Mouse (Mus musculus): Measurements from ENCODE around the gene Txnrd2.

Txnrd2 gene

DNA sequence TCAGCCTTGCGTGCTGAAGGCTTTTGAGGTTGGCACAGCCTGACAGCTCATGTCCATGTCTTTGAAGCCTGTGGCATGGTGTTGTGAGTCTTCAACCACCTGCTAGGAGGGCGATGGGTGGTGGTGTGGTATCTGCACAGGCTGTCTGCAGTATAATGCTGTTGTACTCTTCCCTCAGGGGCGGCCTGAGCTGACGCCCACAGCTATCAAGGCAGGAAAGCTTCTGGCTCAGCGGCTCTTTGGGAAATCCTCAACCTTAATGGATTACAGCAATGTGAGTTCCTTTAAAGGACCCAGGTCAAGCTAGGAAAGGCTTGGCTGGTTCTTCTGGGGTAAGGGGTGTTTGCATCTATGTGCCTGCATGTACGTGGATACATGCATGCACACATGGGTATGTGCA lies 45.8 kb downstream of the Txnrd2 start:
- no peak for TF ChIP-seq CTCF (conservative IDR thresholded peaks at IDR 0.05; ENCODE audit: low read length)
- TF ChIP-seq NANOG (IDR thresholded peaks at IDR 0.05; ENCODE audit: borderline replicate concordance, low read length): no peak
- TF ChIP-seq POU5F1 (IDR thresholded peaks at IDR 0.05; ENCODE audit: borderline replicate concordance, low read length): no peak
- Histone ChIP-seq H3K4me1 (replicated peaks; ENCODE audit: low read depth, low read length) (peaks cover 28% of the 10 kb centered on the region), H3K4me3 (replicated peaks; ENCODE audit: low read length) (no peak overlapping the region), H3K27me3 (ENCODE audit: insufficient read depth, low read length) (no peaks in the 10 kb centered on the region), H3K36me3 (ENCODE audit: insufficient read depth, low read length) (no peaks in the 10 kb centered on the region), H3K9me3 (ENCODE audit: low read length) (no peaks in the 10 kb centered on the region)

DNA sequence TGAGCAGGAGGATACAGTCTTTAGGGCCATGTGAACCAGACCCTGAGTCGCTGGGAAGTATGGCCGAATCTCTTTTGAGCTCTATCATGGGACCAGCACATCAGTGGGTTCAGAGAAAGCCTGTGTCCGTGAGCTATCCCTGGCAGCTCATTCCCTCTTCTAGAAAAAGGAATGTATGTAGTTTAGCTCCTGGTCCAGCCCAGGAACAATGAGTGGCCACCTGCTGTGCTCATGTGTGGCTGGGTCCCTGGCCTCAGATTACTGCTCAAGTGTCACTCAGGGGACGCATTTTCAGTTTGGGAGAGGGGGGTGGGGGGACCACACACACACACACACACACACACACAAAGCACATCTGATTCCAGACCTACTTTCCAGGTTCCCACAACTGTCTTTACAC lies 46.2 kb downstream of the Txnrd2 start:
- no peak for TF ChIP-seq CTCF (conservative IDR thresholded peaks at IDR 0.05; ENCODE audit: low read length)
- TF ChIP-seq POU5F1 (IDR thresholded peaks at IDR 0.05; ENCODE audit: borderline replicate concordance, low read length): no peak
- no peak for TF ChIP-seq NANOG (IDR thresholded peaks at IDR 0.05; ENCODE audit: borderline replicate concordance, low read length)
- Histone ChIP-seq H3K4me1 (replicated peaks; ENCODE audit: low read depth, low read length) (peaks cover 28% of the 10 kb centered on the region), H3K36me3 (ENCODE audit: insufficient read depth, low read length) (no peaks in the 10 kb centered on the region), H3K4me3 (replicated peaks; ENCODE audit: low read length) (no peak overlapping the region), H3K27me3 (ENCODE audit: insufficient read depth, low read length) (peaks cover 2% of the 10 kb centered on the region; the same call in 1 of the 2 replicates), H3K9me3 (ENCODE audit: low read length) (no peaks in the 10 kb centered on the region)

DNA sequence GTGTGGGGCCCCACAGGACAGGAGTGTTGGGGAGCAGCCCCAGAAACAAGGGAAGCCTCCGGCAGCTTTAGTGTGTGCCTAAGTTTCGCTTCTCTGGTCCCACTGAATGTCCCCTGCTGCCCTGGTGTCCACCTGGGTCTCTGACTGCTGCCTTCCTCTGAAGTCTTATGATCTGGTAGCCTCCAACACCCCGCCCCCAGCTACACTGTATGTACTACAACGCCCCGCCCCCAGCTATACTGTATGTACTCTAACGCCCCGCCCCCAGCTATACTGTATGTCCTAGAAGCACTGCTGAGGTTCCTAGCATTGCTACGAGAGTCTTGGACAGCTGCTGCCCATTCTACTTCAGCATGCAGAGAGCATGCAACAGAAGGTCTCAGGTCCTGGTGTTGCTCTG lies 46.8 kb downstream of the Txnrd2 start:
- Histone ChIP-seq H3K4me3 (replicated peaks; ENCODE audit: low read length) (no peak overlapping the region), H3K9me3 (ENCODE audit: low read length) (no peaks in the 10 kb centered on the region), H3K36me3 (ENCODE audit: insufficient read depth, low read length) (no peaks in the 10 kb centered on the region), H3K27me3 (ENCODE audit: insufficient read depth, low read length) (peaks cover 5% of the 10 kb centered on the region; the same call in 1 of the 2 replicates), H3K4me1 (replicated peaks; ENCODE audit: low read depth, low read length) (peaks cover 28% of the 10 kb centered on the region)
- TF ChIP-seq POU5F1 (IDR thresholded peaks at IDR 0.05; ENCODE audit: borderline replicate concordance, low read length): no peak
- no peak for TF ChIP-seq CTCF (conservative IDR thresholded peaks at IDR 0.05; ENCODE audit: low read length)
- no peak for TF ChIP-seq NANOG (IDR thresholded peaks at IDR 0.05; ENCODE audit: borderline replicate concordance, low read length)

DNA sequence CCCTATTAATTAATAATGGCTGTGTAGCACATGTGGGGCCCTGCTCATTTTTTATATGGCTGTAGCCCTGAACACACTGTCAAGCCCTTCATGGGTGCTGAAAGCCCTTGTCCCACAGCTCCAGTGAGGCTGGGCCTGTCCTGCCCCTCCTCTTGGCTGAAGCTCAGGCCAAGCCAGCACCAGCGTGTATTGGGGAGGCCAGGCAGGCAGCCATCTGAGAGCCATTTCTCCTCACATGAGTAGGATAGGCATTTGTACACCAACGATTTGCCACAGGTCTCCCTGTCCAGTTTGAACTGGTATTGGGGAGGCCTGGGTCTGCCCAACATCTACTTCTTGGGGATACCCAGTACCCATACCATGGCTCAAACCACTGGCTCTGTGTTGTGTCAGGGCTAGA lies 47.8 kb downstream of the Txnrd2 start:
- no peak for TF ChIP-seq POU5F1 (IDR thresholded peaks at IDR 0.05; ENCODE audit: borderline replicate concordance, low read length)
- no peak for TF ChIP-seq NANOG (IDR thresholded peaks at IDR 0.05; ENCODE audit: borderline replicate concordance, low read length)
- H3K27me3 ChIP-seq (ENCODE audit: insufficient read depth, low read length): peaks cover 5% of the 10 kb centered on the region; the same call in 1 of the 2 replicates
- H3K4me3 ChIP-seq (replicated peaks; ENCODE audit: low read length): no peak overlapping the region
- peaks cover 33% of the 10 kb centered on the region for H3K4me1 ChIP-seq (replicated peaks; ENCODE audit: low read depth, low read length)
- no peaks in the 10 kb centered on the region for H3K36me3 ChIP-seq (ENCODE audit: insufficient read depth, low read length)
- no peaks in the 10 kb centered on the region for H3K9me3 ChIP-seq (ENCODE audit: low read length)

DNA sequence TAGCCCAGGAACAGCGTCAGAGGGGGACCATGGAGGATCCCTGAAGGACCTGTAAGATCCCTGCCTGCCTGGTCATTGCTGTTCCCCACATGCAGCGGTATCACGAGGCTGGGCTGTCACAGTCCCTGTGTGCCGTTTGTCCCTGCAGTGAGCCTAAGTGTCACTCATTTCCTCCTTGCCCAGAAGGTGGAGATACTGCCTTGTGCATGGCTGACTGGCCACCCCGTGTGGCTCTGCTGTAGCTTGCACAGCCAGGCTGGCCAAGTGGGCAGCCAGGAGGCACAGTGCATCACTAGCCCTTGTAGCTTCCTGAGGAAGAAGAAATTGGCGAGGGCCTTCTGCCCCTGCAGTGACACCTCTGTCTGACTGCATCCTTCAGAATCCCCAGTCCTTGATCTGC lies 51.8 kb downstream of the Txnrd2 start:
- H3K9me3 ChIP-seq (ENCODE audit: low read length): no peaks in the 10 kb centered on the region
- H3K4me1 ChIP-seq (replicated peaks; ENCODE audit: low read depth, low read length): peaks cover 48% of the 10 kb centered on the region
- no peaks in the 10 kb centered on the region for H3K36me3 ChIP-seq (ENCODE audit: insufficient read depth, low read length)
- TF ChIP-seq CTCF (conservative IDR thresholded peaks at IDR 0.05; ENCODE audit: low read length) (no peak), NANOG (IDR thresholded peaks at IDR 0.05; ENCODE audit: borderline replicate concordance, low read length) (no peak), POU5F1 (IDR thresholded peaks at IDR 0.05; ENCODE audit: borderline replicate concordance, low read length) (no peak)
- peaks cover 5% of the 10 kb centered on the region; the same call in 1 of the 2 replicates for H3K27me3 ChIP-seq (ENCODE audit: insufficient read depth, low read length)
- H3K4me3 ChIP-seq (replicated peaks; ENCODE audit: low read length): no peak overlapping the region

DNA sequence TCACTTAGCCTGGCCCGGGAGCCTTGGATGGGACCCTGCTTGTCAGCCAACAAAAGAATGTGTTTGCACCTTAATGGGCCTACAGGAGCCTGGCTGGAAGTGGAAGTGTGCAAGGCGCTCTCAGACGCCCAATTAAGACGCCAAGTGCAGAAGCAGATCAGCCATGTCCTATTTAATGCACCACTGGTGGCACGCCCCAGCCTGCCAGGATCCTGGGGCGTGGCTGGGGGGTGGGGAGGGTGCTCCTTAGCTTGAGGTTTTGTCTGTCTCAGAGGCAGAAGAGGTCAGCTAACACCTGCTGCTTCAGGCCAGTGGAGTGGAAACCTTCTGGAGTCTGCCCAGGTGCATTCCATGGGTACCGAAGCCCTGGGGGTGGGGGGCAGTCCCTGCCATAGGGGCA lies 53.5 kb downstream of the Txnrd2 start:
- Histone ChIP-seq H3K36me3 (ENCODE audit: insufficient read depth, low read length) (no peaks in the 10 kb centered on the region), H3K27me3 (ENCODE audit: insufficient read depth, low read length) (peaks cover 5% of the 10 kb centered on the region; the same call in 1 of the 2 replicates), H3K4me3 (replicated peaks; ENCODE audit: low read length) (peak overlapping the region; percentile 35), H3K9me3 (ENCODE audit: low read length) (no peaks in the 10 kb centered on the region), H3K4me1 (replicated peaks; ENCODE audit: low read depth, low read length) (peaks cover 60% of the 10 kb centered on the region)
- no peak for TF ChIP-seq CTCF (conservative IDR thresholded peaks at IDR 0.05; ENCODE audit: low read length)
- TF ChIP-seq NANOG (IDR thresholded peaks at IDR 0.05; ENCODE audit: borderline replicate concordance, low read length): no peak
- no peak for TF ChIP-seq POU5F1 (IDR thresholded peaks at IDR 0.05; ENCODE audit: borderline replicate concordance, low read length)

DNA sequence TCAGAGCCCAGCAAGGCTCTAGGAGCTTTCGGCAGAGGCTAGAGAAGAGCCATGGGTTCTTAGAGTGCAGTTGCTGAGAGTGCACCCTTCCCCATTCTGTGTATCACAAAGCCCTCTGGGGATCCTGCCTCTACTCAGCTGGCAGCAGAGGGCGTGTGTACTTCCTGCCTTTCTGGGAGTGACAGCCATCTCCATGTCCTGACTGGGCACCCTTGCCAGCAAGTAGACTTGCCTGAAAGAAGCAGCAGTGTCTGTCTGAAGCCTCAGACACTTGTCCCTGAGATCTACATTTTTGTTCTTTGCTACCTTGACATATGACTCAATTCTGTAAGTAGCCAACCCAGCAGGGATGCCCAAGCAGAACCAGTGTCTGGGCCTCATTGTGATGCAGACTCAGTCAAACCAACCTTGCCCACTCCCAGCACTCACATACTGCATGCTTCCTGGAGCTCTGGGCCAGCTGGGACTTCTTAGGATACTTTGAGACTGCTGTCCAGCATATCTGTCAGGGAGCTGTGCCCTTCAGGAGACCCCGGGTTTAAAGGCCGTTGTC lies 54.8 kb downstream of the Txnrd2 start:
- TF ChIP-seq CTCF (conservative IDR thresholded peaks at IDR 0.05; ENCODE audit: low read length) (no peak), NANOG (IDR thresholded peaks at IDR 0.05; ENCODE audit: borderline replicate concordance, low read length) (no peak), POU5F1 (IDR thresholded peaks at IDR 0.05; ENCODE audit: borderline replicate concordance, low read length) (no peak)
- H3K36me3 ChIP-seq (ENCODE audit: insufficient read depth, low read length): no peaks in the 10 kb centered on the region
- H3K27me3 ChIP-seq (ENCODE audit: insufficient read depth, low read length): peaks cover 5% of the 10 kb centered on the region; the same call in 1 of the 2 replicates
- no peaks in the 10 kb centered on the region for H3K9me3 ChIP-seq (ENCODE audit: low read length)
- peak overlapping the region; percentile 35; the same call in 1 of the 2 replicates for H3K4me3 ChIP-seq (replicated peaks; ENCODE audit: low read length)
- peaks cover 73% of the 10 kb centered on the region for H3K4me1 ChIP-seq (replicated peaks; ENCODE audit: low read depth, low read length)

DNA sequence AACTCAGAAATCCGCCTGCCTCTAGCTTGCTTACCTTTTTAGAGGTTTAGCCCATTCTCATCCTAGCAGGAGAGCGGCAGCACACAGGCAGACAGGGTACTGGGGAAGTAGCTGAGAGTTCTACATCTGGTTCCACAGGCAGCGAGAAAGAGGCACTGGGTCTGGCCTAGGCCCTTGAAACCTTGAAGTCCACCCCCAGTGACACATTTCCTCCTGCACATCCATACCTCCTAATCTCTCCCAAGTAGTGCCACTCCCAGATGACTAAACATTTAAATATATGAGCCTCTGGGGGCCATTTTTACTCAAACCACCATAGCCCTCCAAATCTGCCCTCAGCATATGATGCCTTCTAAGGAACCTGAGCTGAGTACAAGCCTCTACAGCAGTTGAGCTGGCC lies 56.2 kb downstream of the Txnrd2 start:
- Histone ChIP-seq H3K4me1 (replicated peaks; ENCODE audit: low read depth, low read length) (peaks cover 80% of the 10 kb centered on the region), H3K36me3 (ENCODE audit: insufficient read depth, low read length) (no peaks in the 10 kb centered on the region), H3K27me3 (ENCODE audit: insufficient read depth, low read length) (0 out of 2 replicates have a peak, but pooled peaks cover 2% of the 10 kb centered on the region), H3K9me3 (ENCODE audit: low read length) (no peaks in the 10 kb centered on the region), H3K4me3 (replicated peaks; ENCODE audit: low read length) (no peak overlapping the region)
- no peak for TF ChIP-seq POU5F1 (IDR thresholded peaks at IDR 0.05; ENCODE audit: borderline replicate concordance, low read length)
- no peak for TF ChIP-seq NANOG (IDR thresholded peaks at IDR 0.05; ENCODE audit: borderline replicate concordance, low read length)
- TF ChIP-seq CTCF (conservative IDR thresholded peaks at IDR 0.05; ENCODE audit: low read length): no peak

DNA sequence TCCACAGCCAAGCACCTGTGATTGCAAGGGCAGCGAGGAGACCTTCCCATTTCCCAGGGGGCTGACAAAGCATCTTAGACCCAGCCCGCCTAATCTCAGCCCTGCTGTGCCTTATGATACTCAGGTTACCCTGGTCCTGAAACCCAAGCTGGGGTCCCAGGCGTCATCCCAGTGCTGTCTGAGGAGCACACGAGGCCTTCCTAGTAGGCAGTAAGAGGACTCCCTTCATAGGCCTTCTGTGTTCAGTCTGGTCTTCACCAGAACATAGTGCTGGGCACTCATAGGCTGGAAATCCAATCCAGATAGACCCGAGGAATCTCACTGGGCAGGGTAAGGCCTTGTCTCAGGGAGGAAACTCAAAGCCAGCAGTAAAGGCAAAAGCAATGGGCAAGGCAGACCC lies 57.7 kb downstream of the Txnrd2 start:
- no peaks in the 10 kb centered on the region for H3K9me3 ChIP-seq (ENCODE audit: low read length)
- H3K4me1 ChIP-seq (replicated peaks; ENCODE audit: low read depth, low read length): peaks cover 77% of the 10 kb centered on the region
- TF ChIP-seq NANOG (IDR thresholded peaks at IDR 0.05; ENCODE audit: borderline replicate concordance, low read length): no peak
- TF ChIP-seq CTCF (conservative IDR thresholded peaks at IDR 0.05; ENCODE audit: low read length): no peak
- no peak for TF ChIP-seq POU5F1 (IDR thresholded peaks at IDR 0.05; ENCODE audit: borderline replicate concordance, low read length)

More for the DNA sequence above, 57.7 kb downstream of the Txnrd2 start:
- Histone ChIP-seq H3K4me3 (replicated peaks; ENCODE audit: low read length) (0 out of 2 replicates have a peak overlapping the region, but pooled peaks have one; percentile 32), H3K36me3 (ENCODE audit: insufficient read depth, low read length) (no peaks in the 10 kb centered on the region), H3K27me3 (ENCODE audit: insufficient read depth, low read length) (no peaks in the 10 kb centered on the region)
